Mouse (Mus musculus) embryonic facial prominence, embryonic 10.5 days (tissue): ENCODE measurements around the gene Nfib. TPM values are rescaled to one million over a fixed set of nuclear protein-coding genes. Genes with fewer than 3 reads are reported as not detected.

Source experiments
- DNase-seq: peaks from one replicate; pipeline ENCODE4 v3.0.0-alpha.2; 2017; ENCODE audit warnings: low spot score
- H3K27ac ChIP-seq: fragments of 300-500 bp; sonication (generic); replicated peaks from 2 replicates; pipeline ENCODE4 v1.5.1; 2016; ENCODE audit warnings: mild to moderate bottlenecking
- H3K27me3 ChIP-seq: fragments of 300-500 bp; sonication (generic); replicated peaks from 2 replicates; pipeline ENCODE4 v1.6.1; 2016; ENCODE audit warnings: low read depth, mild to moderate bottlenecking; ENCODE audit not compliant: poor library complexity, severe bottlenecking
- H3K36me3 ChIP-seq: fragments of 300-500 bp; sonication (generic); replicated peaks from 2 replicates; pipeline ENCODE4 v1.6.1; 2016; ENCODE audit warnings: mild to moderate bottlenecking, moderate library complexity
- H3K4me1 ChIP-seq: fragments of 300-500 bp; sonication (generic); 2 replicates; pipeline ENCODE4 v1.6.1; 2016
- H3K4me3 ChIP-seq: fragments of 300-500 bp; sonication (generic); 2 replicates; pipeline ENCODE4 v1.5.1; 2016; ENCODE audit warnings: mild to moderate bottlenecking, moderate library complexity
- H3K9me3 ChIP-seq: fragments of 300-500 bp; sonication (generic); 2 replicates; pipeline ENCODE4 v1.6.1; 2016; ENCODE audit warnings: mild to moderate bottlenecking
- WGBS: fragments of 180-500 bp; shearing (Covaris S2); methylation state at CpG from one replicate; pipeline ENCODE4 v1.1.7; 2016; 5-methylcytosine and 5-hydroxymethylcytosine counted together
- polyA plus RNA-seq: library from polyadenylated mRNA; unstranded; fragments of >200 nt; fragmentation: Nextera tagmentation; extraction: Ambion mirVana; gene quantifications from 2 replicates; pipeline ENCODE4 v1.2.1, GENCODE M21; 2016

The Nfib gene
- polyA plus RNA-seq, 1 experiment from 2014 or later = 26.7 TPM

DNA sequence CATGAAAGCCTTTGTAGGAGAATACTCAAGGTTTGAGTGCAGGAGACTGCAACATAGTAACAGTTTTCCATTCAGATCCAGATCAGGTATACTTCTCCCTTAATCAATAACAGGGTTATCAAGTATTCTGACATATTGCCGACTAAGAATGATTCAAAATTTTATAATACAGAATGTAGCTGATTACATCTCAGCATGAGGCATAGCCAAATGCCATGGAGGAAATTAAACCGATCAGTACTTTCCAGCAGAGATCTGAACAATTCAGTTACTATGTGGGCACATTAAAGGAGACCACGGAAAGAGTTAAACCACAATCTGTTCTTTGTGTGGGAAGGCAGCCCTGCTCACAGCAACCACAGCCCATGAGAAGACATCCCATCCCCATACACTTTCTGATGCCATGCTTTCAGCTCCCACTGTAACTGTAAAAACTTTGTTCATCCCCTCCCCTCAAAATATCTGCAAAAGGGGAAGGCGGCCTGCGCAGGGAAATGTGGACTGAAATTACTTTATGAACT lies 204.9 kb downstream of the Nfib start:
- peaks cover 31% of the 10 kb centered on the region for H3K27me3 ChIP-seq
- peak overlapping the region; percentile 1; the same call in 1 of the 2 replicates for H3K4me3 ChIP-seq
- peaks cover 13% of the 10 kb centered on the region for H3K4me1 ChIP-seq
- peaks cover 30% of the 10 kb centered on the region for H3K36me3 ChIP-seq
- no peak overlapping the region for H3K27ac ChIP-seq
- DNase-seq = no peak
- 70% methylated on average over 5 of the region's 5 CpGs for WGBS
- no peaks in the 10 kb centered on the region for H3K9me3 ChIP-seq

- Histone ChIP-seq H3K4me3 (no peak overlapping the region; the same call in 1 of the 2 replicates), H3K9me3 (no peaks in the 10 kb centered on the region), H3K4me1 (peaks cover 13% of the 10 kb centered on the region), H3K27ac (no peak overlapping the region), H3K36me3 (peaks cover 34% of the 10 kb centered on the region), H3K27me3 (peaks cover 31% of the 10 kb centered on the region)
- DNase-seq = no peak
- WGBS = 75% methylated on average over 9 of the region's 9 CpGs
Observed at GRCm38 (mm10) chr4:82499725-82500577, 205.6 kb downstream of the Nfib start.

DNA sequence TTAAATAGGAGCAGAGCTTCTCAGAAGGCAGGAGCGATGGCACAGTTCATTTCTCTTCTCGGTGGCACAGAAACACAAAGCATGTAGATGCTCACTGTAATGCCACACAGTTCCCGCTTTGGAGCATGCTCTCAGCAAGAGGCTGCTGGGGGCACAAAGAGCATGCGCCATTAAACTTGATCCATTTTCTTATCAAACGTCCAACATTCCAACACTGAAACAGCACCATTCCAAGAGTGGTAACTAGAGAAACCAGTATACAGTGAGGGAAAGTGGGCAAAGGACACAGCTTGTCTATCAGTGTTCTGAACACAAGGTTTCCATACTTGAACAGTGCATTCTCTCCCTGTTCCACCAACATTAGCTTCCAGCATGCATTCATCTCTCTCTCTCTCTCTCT lies 206.3 kb downstream of the Nfib start:
- WGBS = 87% methylated on average over 5 of the region's 5 CpGs
- Histone ChIP-seq H3K4me1 (peaks cover 13% of the 10 kb centered on the region), H3K4me3 (no peak overlapping the region)

GRCm38 (mm10) chr4:82497671-82498631 lies 207.6 kb downstream of the Nfib start:
- Histone ChIP-seq H3K4me3 (no peak overlapping the region), H3K36me3 (peaks cover 34% of the 10 kb centered on the region), H3K27ac (no peak overlapping the region), H3K9me3 (no peaks in the 10 kb centered on the region), H3K27me3 (peaks cover 18% of the 10 kb centered on the region), H3K4me1 (peaks cover 25% of the 10 kb centered on the region)
- WGBS = 89% methylated on average over 26 of the region's 26 CpGs
- no peak for DNase-seq

More for the DNA sequence above, 206.3 kb downstream of the Nfib start:
- no peak for DNase-seq
- peaks cover 34% of the 10 kb centered on the region for H3K36me3 ChIP-seq
- H3K27ac ChIP-seq = no peak overlapping the region
- peaks cover 28% of the 10 kb centered on the region for H3K27me3 ChIP-seq
- H3K9me3 ChIP-seq = no peaks in the 10 kb centered on the region

DNA sequence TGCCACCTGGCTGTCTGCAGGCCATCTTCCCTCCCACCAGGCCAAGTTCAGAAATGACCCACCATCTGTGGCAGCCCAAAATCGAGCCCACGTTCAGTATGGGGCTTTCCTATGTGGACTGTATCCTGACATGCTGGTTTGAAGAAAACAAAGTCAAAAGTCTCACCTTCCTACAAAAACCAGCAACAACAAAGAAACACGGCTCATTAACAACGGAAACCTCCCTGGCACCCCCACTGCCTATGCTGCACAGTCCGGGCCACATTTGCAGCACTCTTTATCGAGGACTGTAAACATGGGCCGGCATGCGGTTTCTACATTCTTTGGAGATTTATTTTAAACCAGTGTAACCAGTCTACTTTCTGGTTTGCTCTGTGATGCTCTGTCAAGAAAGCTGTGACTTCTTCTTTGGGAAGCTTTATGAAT lies 208.4 kb downstream of the Nfib start:
- WGBS = 87% methylated on average over 8 of the region's 8 CpGs

DNA sequence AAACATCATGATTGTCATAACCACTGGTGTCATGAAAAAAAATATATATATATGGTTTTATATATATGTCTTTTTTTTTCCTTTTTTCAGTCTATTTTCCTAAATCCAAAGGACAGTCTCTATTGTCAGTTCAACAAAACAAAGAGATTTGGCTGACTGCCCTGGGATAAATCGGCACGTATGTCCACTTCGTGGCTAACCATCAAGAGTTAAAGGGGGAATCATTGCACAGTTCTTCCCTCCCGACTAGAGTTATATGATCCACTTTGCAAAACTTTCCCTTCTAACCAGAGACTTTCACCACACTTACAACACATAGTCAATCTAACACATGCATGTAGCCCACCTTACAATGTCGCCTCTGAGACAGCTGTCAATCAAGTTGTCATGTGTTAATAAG lies 209.2 kb downstream of the Nfib start:
- H3K27me3 ChIP-seq = peaks cover 14% of the 10 kb centered on the region; the same call in 1 of the 2 replicates
- no peak overlapping the region for H3K4me3 ChIP-seq
- peaks cover 30% of the 10 kb centered on the region for H3K4me1 ChIP-seq
- H3K36me3 ChIP-seq = peaks cover 39% of the 10 kb centered on the region
- 89% methylated on average over 5 of the region's 5 CpGs for WGBS
- no peak overlapping the region for H3K27ac ChIP-seq
- no peak for DNase-seq
- H3K9me3 ChIP-seq = no peaks in the 10 kb centered on the region

More for the DNA sequence above, 208.4 kb downstream of the Nfib start:
- H3K27ac ChIP-seq = no peak overlapping the region
- no peaks in the 10 kb centered on the region for H3K9me3 ChIP-seq
- H3K36me3 ChIP-seq = peaks cover 34% of the 10 kb centered on the region
- no peak overlapping the region for H3K4me3 ChIP-seq
- no peak for DNase-seq
- H3K27me3 ChIP-seq = peaks cover 10% of the 10 kb centered on the region; the same call in 1 of the 2 replicates
- H3K4me1 ChIP-seq = peaks cover 30% of the 10 kb centered on the region

DNA sequence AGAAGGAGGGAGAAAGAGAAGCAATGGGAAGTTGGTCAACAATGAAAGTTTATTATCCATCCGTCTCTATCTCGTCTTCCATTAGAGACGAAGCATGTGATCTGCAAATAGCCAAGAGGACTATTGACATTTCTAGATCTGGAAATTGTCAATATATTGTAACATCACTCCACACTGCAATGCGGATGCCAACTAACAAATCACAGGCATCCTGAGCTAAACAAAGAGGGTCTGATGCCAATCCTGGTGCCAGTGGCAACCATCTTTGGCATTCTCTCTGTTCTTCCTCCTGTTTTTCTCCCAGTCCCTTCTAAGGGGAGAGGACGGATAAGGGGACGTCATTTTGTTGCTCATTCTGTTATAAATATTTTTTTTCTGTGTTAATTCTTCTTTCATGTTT lies 209.9 kb downstream of the Nfib start:
- Histone ChIP-seq H3K4me1 (peaks cover 26% of the 10 kb centered on the region), H3K27ac (no peak overlapping the region), H3K9me3 (no peaks in the 10 kb centered on the region), H3K36me3 (peaks cover 40% of the 10 kb centered on the region), H3K4me3 (no peak overlapping the region), H3K27me3 (peaks cover 13% of the 10 kb centered on the region; the same call in 1 of the 2 replicates)
- no peak for DNase-seq
- 94% methylated on average over 6 of the region's 6 CpGs for WGBS

GRCm38 (mm10) chr4:82494829-82495228 lies 210.7 kb downstream of the Nfib start:
- Histone ChIP-seq H3K4me3 (no peak overlapping the region), H3K9me3 (no peaks in the 10 kb centered on the region), H3K27me3 (0 out of 2 replicates have a peak, but pooled peaks cover 6% of the 10 kb centered on the region), H3K27ac (no peak overlapping the region), H3K36me3 (peaks cover 40% of the 10 kb centered on the region), H3K4me1 (peaks cover 23% of the 10 kb centered on the region)
- 93% methylated on average over 10 of the region's 10 CpGs for WGBS
- DNase-seq = no peak

DNA sequence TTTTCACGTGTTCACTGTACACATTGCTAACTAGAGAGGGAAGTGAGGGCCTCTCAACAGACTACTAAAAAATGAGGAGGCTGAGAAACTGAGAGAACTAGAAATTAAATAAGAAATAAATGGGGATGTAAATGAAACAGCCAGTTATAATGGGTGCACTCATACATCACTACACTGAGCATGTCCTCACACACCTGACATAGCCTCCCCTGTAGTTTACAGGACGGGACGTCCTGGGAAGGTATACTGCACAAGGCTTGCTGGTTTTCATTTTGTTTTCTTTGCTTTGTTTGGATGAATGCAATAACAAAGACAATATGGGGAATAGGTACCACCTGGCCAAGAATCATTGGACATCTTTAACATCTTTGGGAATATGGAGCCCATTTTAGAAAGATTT lies 211.1 kb downstream of the Nfib start:
- H3K4me1 ChIP-seq = peaks cover 26% of the 10 kb centered on the region
- no peak overlapping the region for H3K4me3 ChIP-seq
- H3K27ac ChIP-seq = no peak overlapping the region
- no peak for DNase-seq
- H3K27me3 ChIP-seq = 0 out of 2 replicates have a peak, but pooled peaks cover 5% of the 10 kb centered on the region
- 87% methylated on average over 3 of the region's 3 CpGs for WGBS
- peaks cover 40% of the 10 kb centered on the region for H3K36me3 ChIP-seq
- H3K9me3 ChIP-seq = no peaks in the 10 kb centered on the region

DNA sequence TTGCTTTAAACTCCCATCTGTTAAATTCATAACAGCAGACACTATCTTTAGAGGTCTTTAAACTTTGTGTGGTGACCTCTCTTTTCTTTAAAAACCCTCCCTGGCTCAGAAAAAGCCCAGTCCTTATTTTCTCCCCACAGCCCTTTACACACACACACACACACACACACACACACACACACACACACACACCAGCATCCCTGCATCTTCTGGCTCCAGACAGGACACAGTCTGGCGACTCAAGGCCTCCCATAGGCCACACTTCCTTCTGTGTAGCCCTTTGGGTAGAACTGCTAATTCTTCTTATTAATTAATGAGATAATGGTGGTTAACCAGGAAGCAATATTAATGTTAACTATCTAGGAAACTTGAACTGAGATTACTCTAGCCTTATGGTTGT lies 211.7 kb downstream of the Nfib start:
- WGBS = 81% methylated on average over 1 of the region's 1 CpGs
- Histone ChIP-seq H3K36me3 (peaks cover 40% of the 10 kb centered on the region), H3K9me3 (no peaks in the 10 kb centered on the region), H3K27ac (no peak overlapping the region), H3K27me3 (0 out of 2 replicates have a peak, but pooled peaks cover 5% of the 10 kb centered on the region), H3K4me3 (no peak overlapping the region), H3K4me1 (peaks cover 27% of the 10 kb centered on the region)
- no peak for DNase-seq

- H3K27ac ChIP-seq = no peak overlapping the region
- H3K9me3 ChIP-seq = no peaks in the 10 kb centered on the region
- DNase-seq = no peak
- WGBS = 66% methylated on average over 7 of the region's 7 CpGs
- H3K27me3 ChIP-seq = 0 out of 2 replicates have a peak, but pooled peaks cover 5% of the 10 kb centered on the region
- peaks cover 37% of the 10 kb centered on the region for H3K36me3 ChIP-seq
- H3K4me3 ChIP-seq = no peak overlapping the region
- H3K4me1 ChIP-seq = peaks cover 27% of the 10 kb centered on the region
Observed at GRCm38 (mm10) chr4:82493363-82493762, 212.2 kb downstream of the Nfib start.

DNA sequence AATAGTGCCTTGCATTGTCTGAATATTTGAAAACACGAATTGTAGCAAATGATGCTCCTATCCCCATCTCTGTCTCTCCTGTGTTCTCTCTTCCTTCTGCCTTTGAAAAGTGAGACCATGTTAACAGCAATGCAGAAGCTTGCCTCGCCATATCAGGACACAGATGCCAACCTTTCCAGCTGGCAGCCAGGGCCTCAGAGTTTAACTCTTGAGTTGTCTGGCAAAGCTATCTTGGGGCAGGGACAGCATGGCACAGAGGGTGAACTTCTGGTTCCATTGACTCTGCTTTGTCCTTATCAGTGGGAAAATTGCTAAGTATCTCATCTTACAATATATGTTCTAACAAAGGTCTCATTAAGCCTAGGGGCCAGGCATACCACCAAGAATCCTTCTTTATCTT lies 212.8 kb downstream of the Nfib start:
- Histone ChIP-seq H3K27ac (no peak overlapping the region), H3K27me3 (0 out of 2 replicates have a peak, but pooled peaks cover 5% of the 10 kb centered on the region), H3K9me3 (no peaks in the 10 kb centered on the region), H3K4me3 (no peak overlapping the region), H3K36me3 (peaks cover 35% of the 10 kb centered on the region), H3K4me1 (peaks cover 27% of the 10 kb centered on the region)
- WGBS = 73% methylated on average over 2 of the region's 2 CpGs
- no peak for DNase-seq
